Mouse (Mus musculus) layer of hippocampus, adult 18-20 months (tissue): ENCODE measurements around the gene Btbd19. TPM values are rescaled to one million over a fixed set of nuclear protein-coding genes. Genes with fewer than 3 reads are reported as not detected.

Experiments used
- DNase-seq, 2 experiments: peaks; one replicate each; pipeline ENCODE4 v3.0.0; 2022; ENCODE audit warnings: low spot score in 2 of 2
- total RNA-seq, 2 experiments: library from RNA; stranded (reverse); gene quantifications; 2 replicates each; pipeline ENCODE4 v1.2.3; 2021

Gene Btbd19
- total RNA-seq, 2 experiments from 2014 or later: 13.9 to 16.9 TPM

DNA sequence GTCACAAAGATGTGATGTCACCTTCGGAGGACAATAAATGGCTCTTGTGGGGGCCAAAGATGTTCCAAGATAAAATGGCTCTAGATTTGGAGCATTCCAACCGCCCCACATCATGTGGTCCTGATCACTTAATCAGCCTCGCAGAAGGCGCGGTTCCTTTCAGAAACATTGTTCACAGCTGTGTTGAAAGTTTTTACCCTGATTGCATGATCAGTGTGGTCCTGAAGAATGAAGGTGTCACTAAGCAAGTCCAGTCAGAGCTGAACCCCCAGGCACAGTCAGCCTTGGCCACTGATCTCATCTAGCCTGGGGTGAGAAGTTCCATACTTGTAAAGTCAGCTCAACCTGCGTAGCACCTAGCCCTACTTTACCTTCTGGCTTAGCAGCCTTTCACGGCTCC, 7.6 kb downstream of the Btbd19 start:
- no peak for DNase-seq

DNA sequence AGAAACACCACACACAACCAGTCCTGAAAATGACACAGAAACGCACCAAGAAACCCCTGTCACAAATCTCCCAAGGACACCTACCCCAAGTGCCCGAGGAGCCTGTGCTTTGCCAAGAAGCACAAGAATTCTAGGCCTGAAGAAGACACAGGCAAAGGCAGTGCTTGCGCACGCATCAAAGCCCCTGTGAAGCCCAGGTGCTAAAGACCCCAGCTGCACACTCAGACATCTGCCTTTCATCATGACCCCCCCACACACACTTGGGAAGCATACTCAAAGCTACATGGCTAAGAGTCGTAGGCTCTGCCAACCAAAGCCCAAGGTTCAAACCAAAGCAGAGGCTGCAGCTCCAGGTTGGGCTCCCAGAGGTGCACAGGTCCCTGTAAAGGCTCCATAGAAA, 9.9 kb downstream of the Btbd19 start:
- no peak for DNase-seq

- no peak for DNase-seq
These were observed 12.3 kb downstream of the Btbd19 start for GRCm38 (mm10) chr4:117113237-117113636.

DNA sequence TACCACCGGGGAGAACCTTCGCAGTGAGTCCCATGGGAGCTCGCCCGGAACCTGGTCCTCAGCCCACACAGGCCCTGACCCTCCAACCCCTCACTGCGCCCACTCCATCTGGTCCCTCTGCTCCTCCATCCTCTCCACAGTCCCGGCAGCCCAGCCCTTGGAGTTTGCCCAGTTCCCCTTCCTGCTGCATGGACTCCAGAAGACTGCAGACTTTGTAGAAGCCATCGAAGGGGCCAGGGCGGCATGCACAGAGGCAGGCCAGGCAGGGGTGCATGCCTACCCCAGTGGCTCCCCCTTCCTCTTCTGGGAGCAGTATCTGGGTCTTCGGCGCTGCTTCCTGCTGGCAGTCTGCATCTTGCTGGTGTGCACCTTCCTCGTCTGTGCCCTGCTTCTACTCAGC, 14.5 kb downstream of the Btbd19 start:
- no peak for DNase-seq

DNA sequence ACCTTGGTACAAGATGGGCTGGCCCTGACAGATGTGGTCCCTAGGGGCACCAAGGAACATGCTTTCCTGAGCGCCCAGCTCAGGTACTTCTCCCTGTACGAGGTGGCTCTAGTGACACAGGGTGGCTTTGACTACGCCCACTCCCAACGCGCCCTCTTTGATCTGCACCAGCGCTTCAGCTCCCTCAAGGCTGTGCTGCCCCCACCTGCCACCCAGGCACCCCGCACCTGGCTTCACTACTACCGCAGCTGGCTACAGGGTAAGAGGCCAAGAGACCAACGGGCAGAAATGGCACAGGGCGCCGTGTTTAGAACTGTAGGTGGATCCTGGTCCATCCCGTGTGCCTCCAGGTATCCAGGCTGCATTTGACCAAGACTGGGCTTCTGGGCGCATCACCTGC, 15.3 kb downstream of the Btbd19 start:
- no peak for DNase-seq

DNA sequence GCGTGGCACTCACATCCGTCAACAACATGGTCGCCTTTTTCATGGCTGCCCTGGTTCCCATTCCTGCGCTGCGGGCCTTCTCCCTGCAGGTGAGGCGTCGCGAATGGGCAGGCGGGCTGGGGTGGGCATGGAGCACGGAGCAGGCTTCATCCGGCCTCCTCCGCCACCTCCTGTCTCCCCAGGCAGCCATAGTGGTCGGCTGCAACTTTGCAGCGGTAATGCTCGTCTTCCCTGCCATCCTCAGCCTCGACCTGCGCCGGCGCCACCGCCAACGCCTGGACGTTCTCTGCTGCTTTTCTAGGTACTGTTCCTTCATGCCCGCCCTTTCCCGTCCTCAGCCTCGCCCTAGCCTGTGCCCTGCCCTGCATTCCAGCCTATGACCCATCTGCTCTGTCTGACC, 16.2 kb downstream of the Btbd19 start:
- DNase-seq: no peak

- DNase-seq: no peak
These were observed 17.0 kb downstream of the Btbd19 start for GRCm38 (mm10) chr4:117108524-117108849.

DNA sequence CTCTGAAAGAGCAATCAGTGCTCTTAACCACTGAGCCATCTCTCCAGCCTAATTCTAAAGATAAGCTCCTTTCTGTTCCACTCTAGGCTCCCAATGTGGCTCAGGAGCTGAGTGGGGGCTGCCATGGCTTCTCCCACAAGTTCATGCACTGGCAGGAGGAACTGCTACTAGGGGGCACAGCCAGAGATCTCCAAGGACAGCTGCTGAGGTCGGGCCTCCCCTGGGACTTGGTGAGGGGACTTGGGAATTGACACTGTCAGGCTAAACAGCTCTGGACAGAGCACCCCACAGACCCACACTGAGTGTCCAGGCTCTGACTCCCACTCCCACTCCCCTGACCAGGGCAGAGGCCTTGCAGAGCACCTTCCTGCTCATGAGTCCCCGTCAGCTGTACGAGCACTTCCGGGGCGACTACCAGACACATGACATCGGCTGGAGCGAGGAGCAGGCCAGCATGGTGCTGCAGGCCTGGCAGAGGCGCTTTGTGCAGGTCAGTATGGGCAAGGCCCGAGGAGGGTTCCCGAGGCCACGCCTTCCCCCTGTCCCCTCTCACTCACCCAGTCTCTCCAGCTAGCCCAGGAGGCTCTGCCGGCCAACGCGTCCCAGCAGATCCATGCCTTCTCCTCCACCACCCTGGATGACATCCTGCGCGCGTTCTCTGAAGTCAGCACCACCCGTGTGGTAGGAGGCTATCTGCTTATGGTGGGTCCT, 17.6 kb downstream of the Btbd19 start:
- no peak for DNase-seq

DNA sequence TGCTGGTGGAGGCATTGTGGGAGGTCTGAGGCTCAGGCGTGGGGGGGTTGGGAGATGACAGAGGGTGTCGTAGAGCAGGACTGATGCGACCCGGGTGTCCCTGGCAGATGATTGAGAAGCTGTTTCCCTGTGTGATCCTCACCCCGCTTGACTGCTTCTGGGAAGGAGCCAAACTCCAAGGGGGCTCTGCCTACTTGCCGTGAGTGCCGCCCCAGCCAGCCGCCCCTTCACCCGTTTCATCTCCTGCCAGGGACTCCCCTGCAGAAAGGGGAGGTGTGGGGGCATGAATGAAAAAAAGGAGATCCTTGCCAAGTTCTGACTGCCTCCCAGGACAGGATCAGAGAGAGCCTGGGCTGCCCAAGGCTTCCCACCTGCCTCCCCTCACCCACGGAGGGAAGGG, 20.4 kb downstream of the Btbd19 start:
- no peak for DNase-seq

DNA sequence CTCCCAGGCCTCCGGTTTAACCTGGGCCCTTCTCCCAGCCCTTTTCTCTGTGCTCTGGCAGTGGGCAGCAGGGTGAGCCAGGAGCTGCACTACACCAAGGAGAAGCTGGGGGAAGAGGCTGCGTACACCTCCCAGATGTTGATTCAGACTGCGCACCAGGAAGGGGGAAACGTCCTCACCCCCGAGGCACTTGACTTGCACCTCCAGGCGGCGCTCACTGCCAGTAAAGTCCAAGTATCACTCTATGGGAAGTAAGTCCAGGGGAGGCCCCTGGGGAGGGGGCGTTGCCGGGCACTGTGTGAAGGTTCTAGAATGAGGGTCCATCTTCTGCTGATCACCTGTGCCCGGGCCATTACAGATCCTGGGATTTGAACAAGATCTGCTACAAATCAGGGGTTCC, 20.9 kb downstream of the Btbd19 start:
- DNase-seq: no peak

DNA sequence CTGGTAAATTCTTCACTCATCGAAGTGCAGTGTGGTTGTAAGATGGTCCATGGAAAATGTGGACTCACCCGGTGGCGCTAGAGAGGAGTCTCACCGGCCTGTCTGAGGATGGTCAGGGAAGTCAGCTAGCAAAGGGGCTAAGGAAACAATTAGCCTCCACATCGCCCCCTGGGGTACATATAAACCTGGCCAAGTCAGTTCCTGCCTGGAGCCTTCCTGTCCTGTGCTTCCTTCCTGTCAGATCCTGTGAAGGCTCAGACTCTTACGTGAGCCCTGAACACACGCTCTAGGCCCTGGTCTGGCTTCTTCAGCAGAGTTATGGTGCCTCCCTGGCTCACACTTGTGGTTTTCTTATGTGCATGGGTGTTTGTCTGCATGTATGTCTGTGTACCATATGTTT, 24.3 kb downstream of the Btbd19 start:
- DNase-seq: no peak

DNA sequence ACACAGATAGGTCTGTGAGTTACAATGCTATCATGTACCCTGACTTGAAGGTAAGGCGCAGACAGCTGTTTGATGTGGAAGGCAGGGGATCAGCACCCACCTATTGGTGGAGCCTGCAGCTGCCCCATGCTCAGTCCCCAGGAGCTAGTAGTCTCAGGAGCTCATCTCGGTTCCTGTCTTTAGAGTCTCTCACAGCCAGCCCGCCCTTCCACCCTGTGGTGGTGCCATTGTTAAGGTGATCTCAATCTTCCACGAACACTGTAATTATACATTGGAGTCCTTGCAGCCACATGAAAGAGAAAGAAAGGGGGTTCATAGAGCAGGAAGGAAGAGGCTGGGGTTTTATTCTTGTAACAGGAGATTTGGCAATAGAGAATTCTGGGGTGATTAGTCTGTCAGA, 25.5 kb downstream of the Btbd19 start:
- DNase-seq: no peak

DNA sequence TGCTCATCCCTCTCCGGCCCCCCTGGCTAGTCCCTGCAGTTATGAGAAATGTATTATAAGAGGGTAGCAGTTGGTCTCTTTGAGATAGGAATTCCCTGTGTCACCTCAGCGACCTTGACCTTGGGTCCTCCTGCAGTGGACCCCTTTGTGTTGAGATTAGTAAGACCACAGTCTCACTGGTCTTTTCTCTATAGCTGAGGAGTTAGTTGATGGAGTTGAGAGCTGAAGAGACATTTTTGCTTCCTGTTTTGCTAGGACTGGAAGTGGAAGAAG, 26.8 kb downstream of the Btbd19 start:
- no peak for DNase-seq

GRCm38 (mm10) chr4:117097969-117098763, 27.4 kb downstream of the Btbd19 start:
- DNase-seq: no peak

DNA sequence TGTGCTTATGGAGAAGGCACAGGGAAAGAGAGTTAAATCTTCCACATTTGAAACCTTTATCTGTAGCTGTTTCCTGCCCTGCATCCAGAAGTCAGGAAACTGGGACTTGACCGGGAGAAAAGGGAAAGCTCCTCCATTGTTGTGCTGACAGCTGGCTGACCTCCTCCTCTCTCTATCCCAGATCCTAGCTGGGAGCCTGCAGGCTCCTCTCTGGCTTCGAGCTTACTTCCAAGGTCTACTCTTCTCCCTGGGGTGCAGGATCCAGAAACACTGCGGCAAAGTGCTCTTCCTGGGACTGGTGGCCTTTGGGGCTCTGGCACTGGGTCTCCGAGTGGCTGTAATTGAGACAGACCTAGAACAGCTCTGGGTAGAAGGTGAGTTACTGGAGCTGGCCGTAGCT, 28.9 kb downstream of the Btbd19 start:
- no peak for DNase-seq

DNA sequence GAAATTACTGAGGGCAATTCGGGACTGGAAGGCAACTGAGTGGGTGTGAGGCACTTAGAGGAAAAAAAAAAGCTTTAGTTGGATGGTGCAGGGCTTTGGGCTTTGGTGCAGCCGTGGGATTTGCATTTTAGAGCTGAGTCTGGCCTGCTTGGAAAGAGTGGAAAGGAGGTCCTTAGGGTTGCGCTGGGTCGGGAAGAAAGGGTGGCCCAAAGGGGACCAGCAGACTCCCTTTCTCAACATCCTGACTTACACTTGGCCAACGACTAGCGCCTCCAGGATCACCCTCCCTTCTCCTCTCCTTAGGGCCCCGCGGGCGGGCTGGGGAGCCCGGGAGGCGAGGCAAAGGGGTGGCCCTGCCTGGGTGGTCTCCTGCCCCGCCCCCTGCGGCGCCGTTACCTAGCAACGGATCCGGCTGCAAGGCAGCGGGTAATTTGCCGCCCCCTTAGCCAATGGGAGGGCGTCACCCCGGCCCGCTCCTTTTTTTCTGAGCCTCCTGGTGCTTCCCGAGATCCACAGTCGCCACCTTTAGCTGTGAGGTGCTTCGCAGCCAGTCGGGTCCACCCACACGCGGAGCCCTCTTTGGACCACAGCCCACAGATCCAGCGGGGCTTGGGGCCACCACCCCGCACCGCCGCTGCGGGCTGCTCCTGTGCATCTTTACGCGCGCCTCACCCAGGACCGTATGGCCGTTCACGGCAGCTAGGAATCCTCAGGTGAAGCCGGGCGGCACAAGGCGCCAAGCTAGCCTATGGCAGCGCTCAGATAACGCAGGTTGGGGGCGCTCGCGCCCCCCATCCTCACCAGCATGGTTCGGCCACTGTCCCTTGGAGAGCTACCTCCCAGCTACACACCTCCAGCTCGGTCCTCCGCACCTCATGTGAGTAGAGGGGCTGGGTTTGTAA, 29.7 kb downstream of the Btbd19 start, which contains the start of gene Ptch2:
Gene Ptch2, plus strand, starts transcription at position 525 of the 902 bp plus-strand sequence.
- DNase-seq: peak in 1 of 2 experiments; percentile 31

- DNase-seq: no peak
These were observed 30.7 kb downstream of the Btbd19 start for GRCm38 (mm10) chr4:117094626-117095361.

DNA sequence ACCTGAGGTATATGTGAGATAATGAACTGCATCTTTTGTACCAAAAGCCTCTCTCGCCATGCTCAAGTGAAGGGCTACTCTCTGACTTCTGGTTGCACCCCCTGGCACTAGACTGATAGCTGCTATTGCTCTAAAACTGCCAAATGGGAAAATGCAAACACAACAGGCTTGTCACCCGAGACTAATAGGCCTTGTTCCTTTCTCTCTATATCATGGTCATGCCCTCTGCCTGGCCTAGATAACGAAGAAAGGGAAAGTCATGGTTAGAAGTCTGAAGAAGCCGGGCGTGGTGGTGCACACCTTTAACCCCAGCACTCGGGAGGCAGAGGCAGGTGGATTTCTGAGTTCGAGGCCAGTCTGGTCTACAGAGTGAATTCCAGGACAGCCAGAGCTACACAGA, 34.9 kb downstream of the Btbd19 start:
- DNase-seq: no peak

GRCm38 (mm10) chr4:117087948-117088640, 37.4 kb downstream of the Btbd19 start:
- DNase-seq: no peak

DNA sequence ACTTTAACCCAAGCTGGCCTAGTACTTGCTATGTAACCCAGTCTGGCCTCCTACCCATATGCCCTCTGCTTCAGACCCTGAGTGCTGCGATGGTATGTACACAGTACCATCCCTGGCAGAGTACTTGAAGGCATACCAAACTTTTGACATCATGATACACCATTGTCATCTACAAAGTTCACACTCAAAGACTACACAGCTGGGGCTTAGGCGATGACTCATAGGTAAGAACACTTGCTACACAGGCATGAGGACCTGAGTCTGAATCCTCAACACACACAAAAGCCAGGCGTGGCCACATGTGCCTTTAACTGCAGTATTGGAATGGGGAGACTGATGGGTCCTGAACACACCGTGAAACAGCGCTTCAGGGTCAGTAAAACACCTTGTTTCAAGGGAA, 54.3 kb downstream of the Btbd19 start:
- DNase-seq: no peak

DNA sequence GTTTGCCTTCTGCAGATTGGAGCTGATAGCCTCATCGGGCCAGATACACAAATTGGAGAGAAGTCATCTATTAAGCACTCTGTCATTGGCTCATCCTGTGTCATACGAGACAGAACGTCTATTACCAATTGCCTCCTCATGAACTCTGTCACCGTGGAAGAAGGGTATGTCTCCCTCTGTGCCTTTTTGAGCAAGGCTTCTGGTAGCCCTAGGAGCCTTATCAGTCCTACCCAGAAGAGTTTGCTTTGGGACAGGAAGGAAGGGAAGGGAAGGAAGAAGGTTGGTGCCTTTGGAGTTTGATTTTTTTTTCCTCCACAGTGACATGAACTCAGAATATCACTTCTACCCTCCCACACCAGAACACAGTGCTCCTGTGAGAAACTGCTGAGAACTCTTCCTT, 54.9 kb downstream of the Btbd19 start:
- no peak for DNase-seq
